Mouse (Mus musculus) lung, postnatal 14 days (tissue): ENCODE results near the gene Slc12a8.

Experiments
- DNase-seq: peaks from one replicate; pipeline ENCODE4 v3.0.0; 2021

The Slc12a8 gene

DNA sequence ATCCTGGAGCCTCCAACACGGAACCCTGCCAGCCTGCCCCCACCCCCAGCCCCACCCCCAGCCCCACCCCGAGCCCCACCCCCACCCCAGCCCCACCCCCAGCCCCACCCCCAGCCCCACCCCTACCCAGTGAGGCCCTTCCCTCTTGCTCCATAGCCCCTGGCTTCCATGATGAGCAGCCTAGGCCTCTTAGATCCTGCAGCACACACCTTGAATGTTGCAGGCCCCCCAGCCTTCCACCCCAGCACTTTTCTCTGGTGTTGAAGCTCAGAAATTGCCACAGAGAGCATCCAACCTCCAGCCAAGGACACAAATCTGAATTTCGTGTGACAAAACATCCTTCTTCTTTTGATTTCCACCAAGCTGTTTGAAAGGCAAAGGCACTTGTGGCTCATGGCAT is 104.7 kb downstream of the Slc12a8 start:
- DNase-seq, result no peak

DNA sequence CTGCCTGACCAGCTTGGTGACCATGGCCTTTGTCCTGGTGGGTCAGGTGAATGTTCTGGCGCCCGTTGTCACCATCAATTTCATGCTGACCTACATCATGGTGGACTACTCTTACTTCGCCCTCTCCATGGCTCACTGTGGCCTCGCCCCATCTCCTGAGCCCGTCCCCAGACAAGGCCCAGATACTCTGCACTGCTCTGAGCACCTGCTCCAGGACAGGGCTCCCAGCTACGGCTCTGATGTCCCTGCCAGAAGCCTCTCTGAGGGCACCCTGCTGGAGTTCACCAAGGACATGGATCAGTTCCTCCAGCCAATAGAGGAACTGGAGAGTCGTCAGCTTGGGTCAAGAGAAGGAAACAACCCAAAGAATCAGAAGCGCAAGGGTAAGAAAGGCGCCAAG is 107.5 kb downstream of the Slc12a8 start:
- DNase-seq, result no peak

DNA sequence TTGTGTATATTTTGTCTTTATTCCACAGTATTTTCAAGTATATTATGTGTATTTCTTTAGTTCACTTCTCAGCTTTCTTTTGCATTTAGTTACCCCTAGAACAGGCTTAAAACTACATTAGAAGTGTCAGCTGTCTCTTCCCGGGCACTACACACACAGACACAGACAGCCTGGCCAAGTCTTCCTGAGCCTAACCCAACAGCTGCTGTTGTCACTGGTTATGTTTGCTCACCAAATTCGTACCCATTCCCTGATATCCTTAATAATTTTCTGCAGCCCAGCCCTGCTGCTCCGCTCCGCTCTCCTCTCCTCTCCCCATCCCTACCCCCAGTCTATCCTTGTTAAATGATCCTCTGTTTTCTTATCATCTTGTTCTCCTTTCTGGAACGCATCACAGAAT is 112.4 kb downstream of the Slc12a8 start:
- DNase-seq, result no peak

DNA sequence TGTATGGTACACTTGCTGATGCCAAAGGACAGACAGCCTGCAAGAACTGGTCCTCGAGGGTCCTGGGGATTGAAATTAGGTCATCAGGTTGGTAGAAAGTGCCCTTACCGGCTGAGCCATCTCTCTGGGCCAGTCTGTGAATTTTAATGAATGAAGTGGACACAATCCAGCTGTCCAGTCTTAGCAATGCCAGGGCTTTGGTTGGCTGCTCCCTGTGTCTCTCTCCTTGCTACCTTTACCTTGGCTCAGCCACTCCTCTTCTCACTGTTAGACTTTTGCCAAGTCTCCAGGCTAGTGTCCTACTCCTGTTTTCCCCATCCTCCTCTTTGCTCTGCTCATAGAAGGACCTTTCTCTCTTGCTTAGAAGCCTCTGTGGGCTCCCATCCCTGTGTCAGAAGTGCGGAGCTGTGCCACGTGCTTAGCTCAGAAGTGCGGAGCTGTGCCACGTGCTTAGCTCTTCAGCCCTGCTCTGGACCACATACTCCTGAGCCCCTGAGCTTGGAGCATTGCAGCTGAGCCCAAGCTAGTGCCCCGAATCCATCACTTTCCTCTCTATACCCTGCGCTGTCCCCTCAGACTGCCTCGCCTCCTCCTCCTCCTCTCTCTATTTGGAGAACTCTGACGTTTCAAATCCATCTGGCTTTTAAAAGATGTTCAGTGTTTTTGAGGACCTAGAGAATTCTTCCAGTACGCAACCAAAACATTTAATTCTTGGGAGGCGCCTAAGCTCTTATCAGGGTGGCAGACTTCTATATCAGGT is 118.9 kb downstream of the Slc12a8 start:
- DNase-seq, result no peak

DNA sequence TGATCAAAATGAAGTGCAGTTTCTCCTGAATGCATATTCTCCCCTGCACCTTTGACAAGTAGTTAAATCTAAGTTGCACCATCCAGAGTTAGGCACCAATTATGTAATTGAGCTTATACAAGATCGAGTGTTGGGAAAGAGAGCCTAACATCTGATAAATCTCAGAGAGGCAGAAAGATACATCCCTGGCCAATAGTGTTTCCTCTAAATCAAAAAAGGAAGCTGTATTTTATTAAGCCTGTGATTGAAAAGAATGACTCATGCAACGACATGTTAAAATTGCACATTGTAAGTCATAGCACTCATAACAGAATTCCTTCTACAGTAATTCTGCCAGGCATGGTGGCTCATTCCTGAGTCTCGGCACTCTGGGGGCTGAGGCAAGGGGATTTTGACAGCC is 124.7 kb downstream of the Slc12a8 start:
- no peak for DNase-seq

DNA sequence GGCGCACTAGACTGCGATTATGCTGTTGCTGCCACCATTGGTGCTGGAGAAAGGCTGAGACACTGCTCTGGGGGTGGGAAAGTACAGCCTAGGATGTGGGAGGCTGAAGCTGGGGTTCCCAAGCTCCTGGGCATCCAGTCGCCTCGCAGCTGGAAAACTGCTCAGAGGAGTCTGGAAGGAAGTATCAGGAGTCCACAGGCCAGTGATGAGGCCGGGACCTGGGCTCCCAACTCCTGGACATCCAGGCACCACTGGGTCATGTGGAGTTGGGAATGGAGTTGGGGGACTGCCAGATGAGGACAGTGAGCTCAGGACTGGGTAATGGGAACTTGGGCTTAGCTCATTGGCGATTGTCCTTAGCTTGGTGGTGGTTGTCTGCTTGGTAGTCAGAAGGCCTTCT is 136.0 kb downstream of the Slc12a8 start:
- DNase-seq, result no peak

DNA sequence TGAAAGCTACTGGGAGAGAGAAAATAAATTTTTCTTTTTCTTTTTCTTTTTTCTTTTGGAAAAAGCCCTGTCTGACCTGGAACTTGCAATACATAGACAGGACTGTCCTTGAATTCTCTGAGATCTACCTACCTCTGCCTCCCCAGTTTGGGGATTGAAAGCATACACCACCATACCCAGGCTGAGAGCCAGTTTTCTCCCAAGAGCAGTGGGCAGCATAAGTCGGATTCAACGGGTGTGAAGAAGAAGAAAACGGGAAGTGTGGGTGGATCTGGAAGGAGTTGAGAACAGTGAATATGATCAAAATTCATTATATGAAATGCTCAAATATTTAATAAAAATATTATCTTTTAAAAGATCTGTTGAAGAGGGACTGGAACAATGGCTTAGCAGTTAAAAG is 138.3 kb downstream of the Slc12a8 start:
- DNase-seq, result no peak

DNA sequence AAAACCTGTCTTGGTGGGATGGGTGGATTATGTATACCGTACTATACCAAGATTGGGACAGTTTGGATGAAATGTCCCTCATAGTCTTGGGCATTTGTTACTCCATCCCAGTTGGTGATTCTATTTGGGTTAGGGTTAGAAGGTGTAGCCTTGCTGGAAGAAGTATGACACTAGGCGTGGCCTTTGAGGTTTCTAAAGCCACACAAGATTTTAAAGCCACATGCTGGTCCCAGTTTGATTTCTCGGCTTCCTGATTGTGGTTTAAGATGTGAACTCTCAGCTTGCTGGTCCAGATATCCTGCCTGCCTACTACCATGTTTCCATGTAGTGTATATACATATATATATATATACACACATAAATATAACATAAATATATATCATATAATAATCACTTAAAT is 140.1 kb downstream of the Slc12a8 start:
- no peak for DNase-seq

DNA sequence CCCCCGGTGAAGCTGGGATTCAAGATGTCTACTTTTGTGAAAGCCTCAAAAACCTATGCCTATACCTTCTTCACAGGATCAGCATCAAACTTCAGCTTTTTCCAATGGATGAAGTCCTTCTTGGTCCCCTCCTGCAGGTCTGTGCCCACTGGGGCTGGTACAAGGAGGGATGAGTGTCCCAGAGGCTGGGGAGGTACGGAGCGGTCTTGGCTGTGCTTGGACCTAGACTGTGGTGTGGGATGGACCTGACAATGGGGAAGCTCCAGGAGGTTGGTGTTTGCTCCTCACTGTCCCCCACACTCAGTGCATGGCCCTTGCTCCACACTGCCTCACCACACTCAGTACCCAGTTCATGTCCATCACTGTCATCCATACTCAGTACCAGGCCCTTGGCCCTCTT is 141.0 kb downstream of the Slc12a8 start:
- no peak for DNase-seq

DNA sequence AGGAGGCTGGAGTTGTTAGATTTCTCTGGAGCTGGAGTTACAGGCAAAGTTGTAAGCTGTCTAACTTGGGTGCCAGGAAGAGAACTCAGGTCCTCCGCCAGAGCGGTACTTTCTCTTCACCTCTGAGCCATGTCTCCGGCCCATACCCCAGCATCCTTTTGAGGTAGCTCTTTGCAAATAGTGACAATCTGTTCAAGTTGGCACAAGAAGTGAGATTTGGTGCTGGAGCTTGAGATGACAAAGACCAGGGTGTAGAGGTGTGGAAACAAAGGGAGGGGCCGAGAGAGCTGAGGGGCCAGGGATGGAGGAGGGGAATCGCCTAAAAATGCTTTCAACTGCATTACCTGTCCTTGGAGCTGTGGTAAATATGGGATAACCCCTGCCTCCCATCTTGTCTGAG is 142.4 kb downstream of the Slc12a8 start:
- DNase-seq, result no peak

DNA sequence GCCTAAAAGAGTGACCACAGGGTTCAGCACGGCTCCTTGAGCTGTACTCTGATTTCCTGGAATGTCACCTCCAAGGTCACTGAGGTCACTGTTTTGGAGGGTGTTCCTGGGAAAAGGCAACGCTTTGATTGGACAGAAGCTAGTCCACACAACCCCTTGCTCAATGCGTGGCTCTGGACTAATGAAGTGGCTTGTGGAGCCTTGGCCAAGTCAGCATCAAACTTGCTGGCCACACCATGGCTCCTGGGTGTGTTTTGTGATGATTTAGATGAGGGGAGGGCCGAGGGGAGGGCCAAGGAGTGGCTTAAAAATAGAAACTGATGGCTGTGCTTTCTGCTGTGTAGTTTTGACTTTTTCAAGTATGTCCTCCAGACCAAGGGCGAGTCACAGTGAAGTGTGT is 143.0 kb downstream of the Slc12a8 start:
- DNase-seq, result peak; percentile 82

DNA sequence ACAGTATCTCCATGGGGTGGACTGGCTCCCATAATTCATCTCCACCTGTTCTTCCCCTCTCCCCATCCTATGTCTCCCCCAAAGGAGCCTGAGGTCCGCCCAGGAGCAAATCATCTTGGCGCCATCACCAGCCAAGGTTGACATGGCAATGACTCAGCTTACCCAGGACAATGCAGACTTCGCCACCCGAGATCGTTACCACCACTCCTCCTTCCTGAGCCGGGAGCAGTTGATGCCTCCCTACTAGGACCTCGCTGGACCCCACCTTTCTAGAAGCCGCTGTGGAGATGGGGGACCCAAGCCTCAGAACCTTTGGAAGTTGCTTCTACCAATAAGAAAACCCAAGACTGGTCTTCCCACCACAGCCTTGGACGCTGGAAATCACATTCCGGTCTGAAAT is 145.7 kb downstream of the Slc12a8 start:
- no peak for DNase-seq

DNA sequence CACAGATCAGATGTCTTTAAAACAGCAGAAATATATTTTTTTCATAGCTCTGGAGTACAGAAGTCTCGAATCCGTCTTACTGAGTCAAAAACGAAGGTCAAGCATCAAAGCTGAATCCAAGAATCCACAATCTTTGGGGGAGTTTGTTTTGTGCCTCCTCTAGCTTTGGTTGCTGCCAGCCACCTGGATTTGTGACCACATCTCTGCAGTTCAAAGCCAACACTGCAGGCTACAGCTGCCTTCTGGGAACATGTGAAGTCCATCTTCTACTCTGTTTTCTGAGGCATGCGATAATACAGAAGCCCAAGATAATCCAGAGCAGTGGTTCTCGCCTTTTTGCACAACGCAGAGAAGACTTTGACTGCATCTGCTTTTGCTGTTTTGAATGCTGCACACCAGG is 149.1 kb downstream of the Slc12a8 start:
- DNase-seq, result no peak

DNA sequence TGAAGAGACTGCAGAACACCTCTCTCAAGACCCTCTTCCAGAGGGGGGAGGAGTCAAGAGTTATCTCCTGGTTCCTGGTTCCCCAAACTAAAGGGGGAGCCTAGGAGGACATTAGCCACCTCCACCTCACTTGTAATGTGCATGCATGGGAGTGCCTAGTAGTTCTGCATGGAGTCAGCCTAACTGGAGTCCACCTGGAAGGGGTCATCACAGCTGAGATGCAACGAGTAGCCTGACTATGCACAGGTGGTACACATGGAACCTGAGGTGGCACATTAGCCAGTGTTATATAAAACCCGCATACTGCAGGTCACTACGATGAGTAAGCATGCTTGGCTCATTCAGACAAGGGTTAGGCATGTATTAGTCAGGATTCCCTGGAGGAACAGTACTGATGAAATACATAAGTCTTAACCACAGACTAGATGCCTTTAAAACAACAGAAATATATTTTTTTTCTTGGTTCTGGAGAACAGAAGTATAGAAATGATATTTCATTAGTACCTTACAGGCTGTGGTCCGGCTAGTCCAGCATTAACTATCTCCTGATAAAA is 149.9 kb downstream of the Slc12a8 start:
- no peak for DNase-seq

DNA sequence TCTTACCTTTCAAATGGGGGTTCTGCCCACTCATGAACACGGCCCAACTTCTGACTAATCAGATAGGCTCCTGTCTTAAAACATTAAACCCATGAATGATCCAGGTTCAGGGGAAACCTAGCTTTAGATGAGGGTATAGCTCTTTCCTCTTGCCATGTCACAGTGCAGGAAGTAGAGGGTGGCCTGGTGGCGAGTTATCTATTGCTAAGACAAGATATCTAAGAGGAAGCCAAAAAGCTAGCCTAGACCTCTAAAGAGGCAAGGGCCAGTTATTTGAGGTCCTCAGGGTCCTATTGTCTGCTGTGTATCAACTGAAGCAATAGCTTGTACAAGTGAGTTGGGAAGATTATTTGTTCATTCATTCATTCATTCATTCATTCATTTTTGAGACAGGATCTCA is 151.3 kb downstream of the Slc12a8 start:
- no peak for DNase-seq

DNA sequence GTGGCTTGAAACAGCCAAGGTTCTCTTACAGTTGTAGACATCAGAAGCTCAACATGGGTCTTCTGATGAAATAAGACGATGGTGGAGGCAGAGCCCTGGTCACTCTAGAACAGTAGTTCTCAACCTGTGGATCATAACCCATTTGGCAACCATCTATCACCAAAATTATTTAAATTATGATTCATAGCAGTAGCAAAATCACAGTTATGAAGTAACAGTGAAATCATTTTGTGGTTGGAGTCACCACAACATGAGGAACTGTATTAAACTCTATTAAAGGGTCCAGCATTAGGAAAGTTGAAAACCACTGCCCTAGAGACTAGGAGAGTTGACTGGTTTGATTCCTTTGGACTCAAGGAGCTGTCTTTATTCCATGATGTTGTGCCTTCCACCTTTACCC is 151.9 kb downstream of the Slc12a8 start:
- DNase-seq, result no peak

DNA sequence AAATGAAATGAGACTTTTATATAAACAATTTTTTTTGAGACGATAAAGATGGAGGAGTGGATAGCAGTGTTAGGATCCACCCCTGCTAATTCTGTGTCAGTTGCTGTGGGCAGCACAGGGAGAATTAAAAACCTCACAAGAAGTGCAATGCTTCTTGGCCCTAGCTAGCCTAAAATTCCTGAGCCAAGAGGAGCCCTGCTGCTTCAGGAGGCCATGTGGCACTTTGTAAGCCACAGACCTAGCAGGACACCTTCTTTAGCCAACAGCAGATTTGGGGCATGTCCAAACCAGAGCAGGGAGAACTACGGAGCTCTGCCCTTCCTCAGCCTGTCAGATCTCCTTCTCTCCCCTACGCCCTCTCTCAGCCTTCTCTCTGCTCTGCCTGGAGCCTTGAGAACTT is 153.2 kb downstream of the Slc12a8 start:
- no peak for DNase-seq

DNA sequence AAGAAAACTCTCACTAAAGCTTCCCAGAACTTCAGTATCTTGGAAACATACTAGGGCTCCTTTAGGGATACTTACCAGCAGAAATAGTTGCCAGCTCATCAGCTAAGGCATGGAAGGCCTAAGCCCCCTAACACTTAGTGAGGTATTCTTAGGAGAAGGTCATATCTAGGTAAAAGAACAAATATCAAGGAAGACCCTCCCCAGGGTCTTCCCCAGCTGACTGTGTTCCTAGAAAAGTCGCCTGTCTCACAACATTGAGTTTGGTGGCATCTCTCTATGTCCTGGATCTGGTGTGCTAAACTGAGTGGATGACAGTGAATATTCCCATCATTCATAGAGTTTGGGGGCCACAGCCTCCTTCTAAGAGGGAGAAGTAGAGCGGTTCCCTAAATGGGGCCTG is 153.8 kb downstream of the Slc12a8 start:
- DNase-seq, result no peak

DNA sequence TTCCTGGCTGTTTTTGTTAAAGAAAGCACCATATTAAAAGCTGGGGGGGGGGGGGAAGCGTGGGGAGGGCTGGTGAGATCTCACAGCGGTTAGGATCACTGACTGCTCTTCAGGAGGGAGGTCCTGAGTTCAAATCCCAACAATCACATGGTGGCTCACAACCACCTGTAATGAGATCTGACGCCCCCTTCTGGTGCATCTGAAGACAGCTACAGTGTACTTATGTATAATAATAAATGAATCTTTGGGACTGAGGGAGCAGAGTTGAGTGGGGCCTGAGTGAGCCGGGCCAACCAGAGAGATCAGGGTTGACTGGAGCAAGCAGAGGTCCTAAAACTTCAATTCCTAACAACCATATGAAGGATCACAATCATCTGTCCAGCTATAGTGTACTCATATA is 155.1 kb downstream of the Slc12a8 start:
- no peak for DNase-seq

DNA sequence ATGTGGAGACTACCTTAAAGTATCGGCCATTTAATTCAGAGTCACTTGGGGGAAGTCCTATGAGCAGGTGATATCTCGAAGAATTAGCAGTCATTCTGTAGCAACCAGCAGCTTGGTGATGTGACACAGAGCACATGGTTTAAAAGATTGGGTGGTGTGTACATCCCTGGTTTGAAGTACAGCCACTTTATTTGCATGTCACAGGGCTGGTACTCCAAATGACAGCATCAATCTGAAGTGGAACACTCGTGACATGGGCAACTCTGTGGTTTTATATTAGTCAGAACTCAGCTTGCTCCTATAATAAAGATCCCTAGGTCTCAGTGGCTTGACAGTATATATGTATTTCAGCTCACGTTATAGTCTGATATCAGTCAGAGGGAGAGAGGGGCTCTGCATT is 155.5 kb downstream of the Slc12a8 start:
- no peak for DNase-seq

DNA sequence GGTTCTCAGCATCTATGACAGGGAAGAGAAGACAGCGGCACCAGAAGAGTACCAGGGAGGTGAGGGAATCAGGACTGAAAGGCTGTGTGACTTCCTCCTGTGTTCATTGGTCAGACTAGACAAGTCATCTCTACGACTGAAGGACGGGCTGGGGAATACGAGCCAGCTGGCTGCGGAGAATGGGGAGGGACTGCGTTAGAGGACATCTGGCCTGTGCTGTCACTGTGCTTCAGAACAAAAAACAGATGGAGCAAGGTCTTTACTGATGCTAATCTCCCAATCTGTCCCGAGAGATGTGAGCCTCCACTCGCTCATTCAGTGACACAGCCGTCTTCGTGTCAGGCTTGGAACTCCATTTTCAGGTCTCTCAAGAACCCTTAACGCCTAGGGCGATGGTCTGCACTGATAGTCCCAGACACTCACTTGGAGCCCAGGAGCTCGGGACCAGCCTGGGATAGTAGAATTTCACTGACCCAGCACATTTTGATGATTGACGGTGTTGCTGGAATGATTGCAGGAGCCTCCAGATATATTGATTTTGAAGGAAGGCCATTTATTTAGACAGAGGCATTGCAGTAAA is 156.5 kb downstream of the Slc12a8 start:
- peak; percentile 54 for DNase-seq

DNA sequence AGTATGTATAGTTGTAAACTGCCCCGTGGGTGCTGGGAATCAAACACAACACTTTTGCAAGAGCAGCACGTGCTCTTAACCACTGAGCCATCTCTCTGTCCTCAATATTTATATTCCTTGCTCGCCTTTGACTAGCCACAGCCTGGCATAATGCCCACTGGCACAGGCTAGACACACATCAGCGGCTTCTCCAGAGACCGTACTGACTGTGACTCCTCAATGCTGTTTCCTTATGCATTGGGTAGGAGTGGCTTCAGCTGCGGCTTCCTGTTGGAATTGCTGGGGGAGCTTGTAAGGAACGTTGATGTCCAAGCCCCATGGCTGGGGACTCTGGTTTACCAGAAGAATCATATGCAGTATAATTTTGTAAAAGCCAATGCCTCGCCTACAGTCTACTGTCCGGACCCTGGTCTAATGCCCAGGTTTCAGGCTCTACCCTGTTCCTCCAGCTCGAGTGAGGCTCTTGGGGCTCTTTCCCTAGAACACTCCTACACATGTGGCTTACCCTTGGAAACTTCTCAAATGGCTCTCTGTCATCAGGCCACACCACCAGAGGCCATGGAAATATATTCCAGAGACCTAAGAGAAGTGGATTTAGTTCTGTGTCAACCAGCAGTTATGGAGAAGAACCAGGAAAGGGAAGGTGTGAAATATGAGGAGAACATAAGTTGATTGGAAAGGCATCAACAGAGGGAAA is 158.2 kb downstream of the Slc12a8 start:
- DNase-seq, result no peak

DNA sequence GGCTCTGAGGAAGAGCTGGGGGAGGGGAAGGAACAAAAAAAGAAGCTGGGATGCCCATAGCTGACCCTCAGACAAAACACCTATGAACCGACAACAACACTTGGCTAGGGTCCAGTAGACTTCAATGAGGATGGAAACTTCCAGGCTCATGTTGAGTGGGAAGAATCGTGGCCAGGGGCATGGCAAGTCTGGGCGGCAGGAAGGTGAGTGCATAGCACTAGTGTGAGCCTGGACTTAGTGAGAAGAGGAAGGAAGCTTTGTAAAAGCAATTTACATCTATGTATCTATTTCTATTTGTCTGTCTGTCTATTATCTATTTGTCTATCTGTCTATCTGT is 158.7 kb downstream of the Slc12a8 start:
- DNase-seq, result no peak
